Mouse (Mus musculus) CD4-positive, CD25-positive, alpha-beta regulatory T cell, adult 2 months (primary cell): ENCODE results near the gene Igfbp3.

Experiments
- DNase-seq: peaks from one replicate; pipeline ENCODE4 v3.0.0-alpha.2; 2012; ENCODE audit warnings: low read depth, low spot score

Gene Igfbp3

DNA sequence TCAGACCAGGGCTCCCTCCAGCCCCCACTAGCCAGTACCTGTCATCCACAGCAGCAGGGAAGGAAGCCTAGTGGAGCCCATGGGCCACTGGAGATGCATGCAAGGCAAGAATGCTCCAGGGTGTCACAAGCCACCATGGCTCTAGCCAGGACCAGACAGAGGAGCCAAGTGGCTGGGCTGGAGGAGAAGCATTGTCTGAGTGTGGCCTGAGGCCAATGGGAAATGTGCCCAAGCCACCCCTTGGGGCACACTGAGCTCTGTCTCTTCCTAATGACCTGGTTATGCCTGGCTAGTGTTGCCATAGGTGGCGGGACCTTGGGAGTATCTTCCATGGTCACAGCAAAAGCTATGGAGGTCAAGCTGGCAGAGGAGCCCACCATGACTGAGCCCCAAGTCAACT, 44.1 kb downstream of the Igfbp3 start:
- no peak for DNase-seq

DNA sequence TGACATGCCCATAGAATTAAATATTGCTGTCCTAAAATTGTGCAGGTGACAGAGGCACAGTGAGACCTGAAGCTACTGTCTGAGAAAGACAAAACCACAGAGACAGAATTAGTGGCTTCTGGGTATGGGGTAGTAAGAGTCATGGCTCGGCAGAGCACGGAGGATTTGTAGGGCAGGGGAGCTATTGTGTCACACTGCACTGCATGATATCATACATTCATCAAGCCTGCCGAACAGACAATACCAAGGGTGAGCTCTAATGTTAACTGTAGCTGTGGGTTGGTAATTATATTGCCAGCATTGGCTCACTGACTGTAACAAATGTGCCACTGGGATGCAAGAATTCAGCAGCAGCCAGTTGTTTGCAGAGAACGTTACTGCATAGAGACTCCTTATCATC, 49.3 kb downstream of the Igfbp3 start:
- no peak for DNase-seq

DNA sequence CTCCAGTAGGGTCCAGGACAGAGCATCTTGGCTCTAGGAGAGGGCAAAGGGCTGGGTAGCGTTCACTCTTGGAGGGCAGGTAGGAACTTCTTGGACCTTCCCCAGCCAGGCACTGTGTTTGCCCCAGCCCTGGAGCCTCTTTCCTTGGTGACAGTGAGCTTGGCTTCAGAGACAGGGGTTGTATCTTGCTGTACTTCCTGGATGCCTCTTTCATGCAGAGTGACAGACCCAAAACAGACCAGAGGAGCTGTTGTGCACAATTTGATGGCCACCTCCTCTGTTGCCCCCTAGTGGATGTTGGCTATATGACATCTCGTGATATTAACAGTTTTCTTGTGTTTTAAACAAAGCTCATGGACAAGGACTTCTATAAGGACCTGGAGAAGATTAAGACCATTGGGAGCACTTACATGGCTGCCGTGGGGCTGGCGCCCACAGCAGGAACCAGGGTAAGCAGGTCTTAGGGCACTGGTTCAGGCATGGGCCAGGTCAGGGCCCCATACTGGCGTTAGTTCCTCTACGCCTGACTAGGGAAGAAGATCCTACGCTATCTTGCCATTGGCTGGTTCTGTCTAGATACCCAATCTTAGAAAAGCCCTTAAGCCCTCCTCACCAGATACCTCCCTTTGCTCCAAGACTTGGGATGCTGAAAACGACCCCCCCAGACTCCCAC, 52.1 kb downstream of the Igfbp3 start:
- peak; percentile 75 for DNase-seq

DNA sequence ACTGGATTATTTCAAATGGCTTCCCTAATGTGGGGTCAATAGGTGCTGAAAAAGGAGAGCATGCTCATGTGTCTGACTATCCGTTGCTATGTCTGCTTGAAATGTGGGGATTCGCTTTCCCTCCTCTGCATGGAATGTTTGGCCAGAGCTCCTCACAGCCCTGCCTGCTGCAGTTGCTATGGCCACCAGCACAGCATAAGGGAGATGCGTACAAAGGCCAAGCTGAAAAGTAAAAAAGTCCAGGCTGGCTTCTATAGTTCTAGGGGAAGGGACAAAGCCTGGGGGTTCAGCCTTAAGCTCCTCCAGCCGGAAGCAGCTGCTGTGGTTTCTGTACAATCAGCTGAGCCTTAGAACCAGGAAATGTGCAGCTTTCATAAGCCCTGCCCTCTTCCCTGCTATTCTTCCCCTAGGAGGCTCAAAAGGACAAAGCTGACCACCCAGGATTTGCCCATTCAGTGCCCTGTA, 53.1 kb downstream of the Igfbp3 start:
- peak; percentile 11 for DNase-seq

DNA sequence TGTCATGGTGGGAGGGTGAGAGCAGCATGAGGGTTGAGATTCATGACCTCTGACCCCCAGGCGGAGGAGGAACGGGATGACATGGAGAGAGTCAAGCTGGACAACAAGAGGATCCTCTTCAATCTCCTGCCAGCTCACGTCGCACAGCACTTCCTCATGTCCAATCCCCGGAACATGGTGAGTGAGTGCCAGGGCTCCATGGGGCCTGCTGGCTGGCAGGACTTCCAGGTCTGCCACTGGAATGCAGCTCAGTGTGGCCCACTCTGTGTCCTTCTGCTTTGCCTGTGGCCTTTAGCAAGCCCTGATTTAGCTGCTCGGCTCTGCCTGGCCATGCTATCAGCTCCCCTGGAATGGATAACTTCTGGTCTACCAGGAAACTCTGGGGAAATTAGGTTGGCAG, 53.6 kb downstream of the Igfbp3 start:
- DNase-seq: no peak

DNA sequence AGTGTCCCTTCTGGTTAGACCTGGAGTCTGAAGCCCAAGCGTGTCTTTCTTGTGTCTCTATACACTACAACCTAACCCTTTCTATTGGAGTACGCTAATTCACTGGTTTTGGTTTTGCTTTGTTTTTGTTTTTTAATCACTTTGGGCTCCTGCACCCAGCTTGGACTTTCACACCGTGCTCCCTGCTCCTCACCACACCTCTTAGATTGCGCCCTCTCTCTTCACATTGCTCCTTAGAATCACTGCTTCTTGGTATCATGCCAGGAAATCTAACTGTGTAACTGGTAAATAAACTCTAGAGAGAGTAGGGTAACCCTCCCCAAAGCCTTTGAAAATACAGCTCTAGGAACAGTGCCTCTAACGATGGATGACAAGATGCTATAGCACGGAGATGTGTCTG, 55.5 kb downstream of the Igfbp3 start:
- DNase-seq: no peak

DNA sequence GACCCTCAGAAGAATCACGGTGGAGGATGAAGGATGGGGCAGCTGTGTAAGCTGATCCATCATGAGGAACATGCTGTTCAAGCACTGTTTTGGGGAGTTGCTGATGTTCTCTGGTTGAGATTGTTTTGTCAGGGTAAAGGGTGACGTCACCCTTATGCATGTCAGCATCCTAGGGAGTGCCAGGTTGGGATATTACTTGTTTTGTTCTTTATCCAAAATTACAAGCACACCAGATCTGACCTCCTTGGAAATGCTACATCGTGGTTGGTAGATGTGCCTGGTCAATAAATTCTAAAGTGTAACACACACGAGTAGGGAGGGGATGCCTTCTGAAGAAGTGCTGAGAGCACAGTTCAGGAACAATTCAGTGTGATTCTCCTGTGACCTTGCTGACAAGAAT, 57.3 kb downstream of the Igfbp3 start:
- no peak for DNase-seq
